Mouse (Mus musculus) B cell, adult 62 days (primary cell): ENCODE data around the gene Rhox2e. TPM values are rescaled to one million over a fixed set of nuclear protein-coding genes. Genes with fewer than 3 reads are reported as not detected.

Experiments used
- total RNA-seq: library from RNA; stranded (reverse); gene quantifications from 4 replicates; pipeline ENCODE4 v1.2.4, GENCODE M21; 2023

Rhox2e gene
- total RNA-seq: not detected in 4 replicates

GRCm38 (mm10) chrX:37530152-37530551, at the start of gene Rhox2e:
TSS of gene Rhox2e (plus strand) at chrX:37530452.

GRCm38 (mm10) chrX:37514059-37514458, 16.2 kb upstream of the Rhox2e start, which contains the start of gene Rhox4d:
TSS of gene Rhox4d (plus strand) at chrX:37514359.

GRCm38 (mm10) chrX:37541719-37542118, 11.5 kb downstream of the Rhox2e start, which contains the start of gene Rhox3e:
TSS of gene Rhox3e (plus strand) at chrX:37542019.

GRCm38 (mm10) chrX:37557112-37557511, 26.9 kb downstream of the Rhox2e start, which contains the start of gene Rhox4e:
TSS of gene Rhox4e (plus strand) at chrX:37557412.

GRCm38 (mm10) chrX:37571105-37571504, 40.9 kb downstream of the Rhox2e start, which contains the start of gene Rhox2f:
TSS of gene Rhox2f (plus strand) at chrX:37571405.

GRCm38 (mm10) chrX:37580692-37581091, 50.4 kb downstream of the Rhox2e start, which contains the start of gene Rhox3f:
TSS of gene Rhox3f (plus strand) at chrX:37580992.

Other genes with a start within 250 kb of the Rhox2e start
- gene Rhox3a2, start 150.4 kb upstream of the Rhox2e start, total RNA-seq: not detected in 4 replicates
- not detected in 4 replicates for gene Rhox4a2, start 139.6 kb upstream of the Rhox2e start, total RNA-seq
- not detected in 4 replicates for gene Rhox2b, start 118.4 kb upstream of the Rhox2e start, total RNA-seq
- not detected in 4 replicates for gene Rhox4b, start 98.0 kb upstream of the Rhox2e start, total RNA-seq
- gene Rhox2c, start 76.8 kb upstream of the Rhox2e start, total RNA-seq: not detected in 4 replicates
- not detected in 4 replicates for gene Rhox3c, start 71.9 kb upstream of the Rhox2e start, total RNA-seq
- gene Rhox4c, start 50.1 kb upstream of the Rhox2e start, total RNA-seq: not detected in 4 replicates
- gene Rhox2d, start 37.0 kb upstream of the Rhox2e start, total RNA-seq: not detected in 4 replicates
- gene Rhox4d, start 16.1 kb upstream of the Rhox2e start, total RNA-seq: not detected in 4 replicates
- gene Rhox3e, start 11.6 kb downstream of the Rhox2e start, total RNA-seq: not detected in 4 replicates
- gene Rhox4e, start 27.0 kb downstream of the Rhox2e start, total RNA-seq: not detected in 4 replicates
- gene Rhox2f, start 41.0 kb downstream of the Rhox2e start, total RNA-seq: not detected in 4 replicates
- gene Rhox3f, start 50.5 kb downstream of the Rhox2e start, total RNA-seq: not detected in 4 replicates
- not detected in 4 replicates for gene Rhox4f, start 77.3 kb downstream of the Rhox2e start, total RNA-seq
- not detected in 4 replicates for gene Rhox3g, start 98.2 kb downstream of the Rhox2e start, total RNA-seq
- gene Rhox2g, start 113.0 kb downstream of the Rhox2e start, total RNA-seq: not detected in 4 replicates
- gene Rhox4g, start 120.9 kb downstream of the Rhox2e start, total RNA-seq: not detected in 4 replicates
- gene Rhox3h, start 138.3 kb downstream of the Rhox2e start, total RNA-seq: not detected in 4 replicates
- not detected in 4 replicates for gene Rhox2h, start 142.8 kb downstream of the Rhox2e start, total RNA-seq